Mouse (Mus musculus) hindbrain, embryonic 12.5 days (tissue): ENCODE measurements around the gene Myt1l. TPM values are rescaled to one million over a fixed set of nuclear protein-coding genes. Genes with fewer than 3 reads are reported as not detected.
A peak's percentile ranks its signal among the peaks of the same experiment; 100 is the strongest.

ENCODE experiments used
- ATAC-seq: fragments of 200-750 bp; cut with Nextera tagmentation; 2 replicates; pipeline ENCODE4 v1.8.0; 2017; ENCODE audit warnings: moderate TSS enrichment; ENCODE audit not compliant: low FRiP score
- H3K27ac ChIP-seq: fragments of 300-500 bp; sonication (generic); 2 replicates; pipeline ENCODE4 v1.5.1; 2016; ENCODE audit warnings: mild to moderate bottlenecking
- H3K27me3 ChIP-seq: fragments of 300-500 bp; sonication (generic); 2 replicates; pipeline ENCODE4 v1.6.1; 2016; ENCODE audit warnings: mild to moderate bottlenecking
- H3K36me3 ChIP-seq: fragments of 300-500 bp; sonication (generic); 2 replicates; pipeline ENCODE4 v1.6.1; 2016; ENCODE audit warnings: mild to moderate bottlenecking
- H3K4me1 ChIP-seq: fragments of 300-500 bp; sonication (generic); 2 replicates; pipeline ENCODE4 v1.6.1; 2016
- H3K4me2 ChIP-seq: fragments of 300-500 bp; sonication (generic); replicated peaks from 2 replicates; pipeline ENCODE4 v1.6.1; 2016; ENCODE audit warnings: mild to moderate bottlenecking
- H3K4me3 ChIP-seq: fragments of 300-500 bp; sonication (generic); 2 replicates; pipeline ENCODE4 v1.5.1; 2016; ENCODE audit warnings: mild to moderate bottlenecking
- H3K9ac ChIP-seq: fragments of 300-500 bp; sonication (generic); 2 replicates; pipeline ENCODE4 v1.6.1; 2016; ENCODE audit warnings: mild to moderate bottlenecking, moderate library complexity
- H3K9me3 ChIP-seq: fragments of 300-500 bp; sonication (generic); replicated peaks from 2 replicates; pipeline ENCODE4 v1.6.1; 2016; ENCODE audit warnings: mild to moderate bottlenecking
- WGBS: fragments of 180-500 bp; shearing (Covaris S2); methylation state at CpG from one replicate; pipeline ENCODE4 v1.1.7; 2016; 5-methylcytosine and 5-hydroxymethylcytosine counted together
- polyA plus RNA-seq: library from polyadenylated mRNA; unstranded; fragments of >200 nt; fragmentation: Nextera tagmentation; extraction: Ambion mirVana; gene quantifications from 2 replicates; pipeline ENCODE4 v1.2.1, GENCODE M21; 2016

Myt1l gene
- 58.2 and 64.3 TPM in 2 replicates for polyA plus RNA-seq

GRCm38 (mm10) chr12:29528031-29528771 is at the start of gene Myt1l:
TSS of gene Myt1l (plus strand) at chr12:29528384.
- peak within 1 kb of the TSS; percentile 67 for H3K4me2 ChIP-seq
- ATAC-seq: peak; percentile 51
- H3K36me3 ChIP-seq: no peaks in the 10 kb centered on the region
- H3K4me3 ChIP-seq: peak within 1 kb of the TSS; percentile 43
- peaks cover 12% of the 10 kb centered on the region for H3K4me1 ChIP-seq
- peak within 1 kb of the TSS; percentile 74 for H3K9ac ChIP-seq
- no peaks in the 10 kb centered on the region for H3K9me3 ChIP-seq
- no peaks in the 10 kb centered on the region for H3K27me3 ChIP-seq
- H3K27ac ChIP-seq: peak within 1 kb of the TSS; percentile 99
- 14% methylated on average over 13 of the region's 13 CpGs for WGBS

GRCm38 (mm10) chr12:29486424-29487035 is 41.7 kb upstream of the Myt1l start:
- no peak overlapping the region for H3K9ac ChIP-seq
- no peak overlapping the region for H3K4me2 ChIP-seq
- WGBS: 81% methylated on average over 10 of the region's 10 CpGs
- H3K4me3 ChIP-seq: no peak overlapping the region
- no peak overlapping the region for H3K27ac ChIP-seq
- H3K36me3 ChIP-seq: no peaks in the 10 kb centered on the region
- ATAC-seq: no peak
- H3K9me3 ChIP-seq: no peaks in the 10 kb centered on the region
- H3K4me1 ChIP-seq: no peaks in the 10 kb centered on the region
- H3K27me3 ChIP-seq: no peaks in the 10 kb centered on the region

DNA sequence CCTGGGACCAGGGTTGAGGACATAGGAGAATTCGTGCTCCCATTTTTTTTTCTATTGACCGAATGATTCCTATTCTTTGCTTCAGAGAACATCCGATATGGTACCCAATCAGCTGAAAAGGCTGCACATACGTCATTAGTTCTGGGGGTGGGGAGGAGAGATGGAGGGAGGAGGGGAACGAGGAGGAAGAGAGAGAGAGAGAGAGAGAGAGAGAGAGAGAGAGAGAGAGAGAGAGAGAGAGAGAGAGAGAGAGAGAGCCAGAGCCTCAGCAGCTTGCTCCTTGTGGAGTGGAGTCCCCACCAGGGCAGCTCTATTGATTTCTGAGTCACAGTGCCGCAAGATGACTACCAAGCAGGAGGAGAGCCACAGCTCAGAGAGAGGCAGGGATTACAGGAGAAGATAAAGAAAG is 1.9 kb upstream of the Myt1l start:
- WGBS: 3% methylated on average over 5 of the region's 6 CpGs
- H3K36me3 ChIP-seq: no peaks in the 10 kb centered on the region
- peak overlapping the region; percentile 11; the same call in 1 of the 2 replicates for H3K4me3 ChIP-seq
- H3K9ac ChIP-seq: peak overlapping the region; percentile 19; the same call in 1 of the 2 replicates
- no peaks in the 10 kb centered on the region for H3K27me3 ChIP-seq
- peak overlapping the region; percentile 99 for H3K27ac ChIP-seq
- H3K9me3 ChIP-seq: no peaks in the 10 kb centered on the region
- no peaks in the 10 kb centered on the region; the same call in 1 of the 2 replicates for H3K4me1 ChIP-seq
- peak; percentile 53 for ATAC-seq
- peak overlapping the region; percentile 67 for H3K4me2 ChIP-seq

DNA sequence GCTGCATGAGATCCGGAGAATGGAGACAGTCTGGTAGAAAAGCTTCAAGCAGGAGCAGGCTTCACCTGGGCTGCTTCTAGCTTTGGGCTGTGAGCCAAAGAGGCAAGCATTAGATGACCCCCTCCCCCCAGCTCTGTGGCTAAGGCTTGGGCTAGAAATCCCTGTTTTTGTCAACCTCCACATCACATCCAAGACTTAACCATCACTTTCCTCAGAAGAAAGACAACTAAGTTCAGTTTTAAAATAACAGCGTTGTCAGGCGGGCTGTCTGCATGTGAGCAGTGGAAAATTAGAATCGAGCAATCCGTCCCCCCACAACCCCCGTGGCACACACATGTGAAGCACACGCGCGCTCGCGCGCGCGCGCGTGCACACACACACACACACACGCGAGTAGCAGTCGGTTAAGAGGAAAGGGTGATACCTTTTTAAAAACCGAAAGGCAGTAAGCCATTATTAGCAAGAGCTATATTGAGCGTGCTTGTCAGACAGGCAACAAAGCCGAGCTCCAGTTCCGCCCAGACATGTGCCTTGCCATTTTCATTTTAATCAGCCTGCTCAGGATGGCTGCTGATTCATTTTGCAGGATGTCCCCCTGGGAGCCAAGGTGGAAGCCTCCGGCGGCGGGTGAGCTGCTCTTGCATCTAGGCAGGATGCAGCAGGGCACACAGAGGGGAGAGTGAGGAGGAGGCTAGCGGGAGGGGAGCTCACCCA is 979 bp upstream of the Myt1l start:
- peak overlapping the region; percentile 67 for H3K4me2 ChIP-seq
- ATAC-seq: peak; percentile 88
- WGBS: 1% methylated on average over 27 of the region's 27 CpGs
- H3K27me3 ChIP-seq: no peaks in the 10 kb centered on the region
- H3K9ac ChIP-seq: peak overlapping the region; percentile 74
- no peaks in the 10 kb centered on the region for H3K9me3 ChIP-seq
- peaks cover 5% of the 10 kb centered on the region for H3K4me1 ChIP-seq
- peak overlapping the region; percentile 43 for H3K4me3 ChIP-seq
- no peaks in the 10 kb centered on the region for H3K36me3 ChIP-seq
- H3K27ac ChIP-seq: peak overlapping the region; percentile 99

GRCm38 (mm10) chr12:29530241-29530725 is 2.1 kb downstream of the Myt1l start:
- 3% methylated on average over 6 of the region's 6 CpGs for WGBS
- peak overlapping the region; percentile 46 for H3K4me2 ChIP-seq
- peak; percentile 14; the same call in 1 of the 2 replicates for ATAC-seq

DNA sequence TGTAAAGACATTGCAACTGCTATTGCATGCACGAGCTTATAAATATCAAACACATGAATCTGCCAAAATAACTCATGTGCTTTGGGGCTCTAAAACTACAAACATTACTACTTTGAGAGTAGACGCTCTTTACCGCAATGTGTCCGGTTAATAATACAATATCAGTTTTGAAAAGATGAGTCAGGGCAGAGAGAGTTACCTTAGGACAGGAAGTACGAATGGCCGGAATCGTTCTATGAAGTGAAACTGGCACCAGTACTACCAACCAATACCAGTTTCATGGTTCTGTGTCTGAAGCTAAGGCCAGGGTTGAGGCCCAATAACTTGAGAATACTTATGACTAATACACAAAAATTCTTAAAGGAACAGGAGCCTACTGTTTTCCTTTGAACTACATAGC is 2.6 kb downstream of the Myt1l start:
- Histone ChIP-seq H3K9me3 (no peaks in the 10 kb centered on the region), H3K27me3 (0 out of 2 replicates have a peak, but pooled peaks cover 3% of the 10 kb centered on the region), H3K4me2 (peak overlapping the region; percentile 46), H3K4me3 (peak overlapping the region; percentile 37), H3K27ac (peak overlapping the region; percentile 94), H3K36me3 (no peaks in the 10 kb centered on the region), H3K9ac (peak overlapping the region; percentile 65), H3K4me1 (peaks cover 27% of the 10 kb centered on the region)
- ATAC-seq: no peak
- WGBS: 78% methylated on average over 7 of the region's 7 CpGs

More at GRCm38 (mm10) chr12:29530241-29530725, 2.1 kb downstream of the Myt1l start:
- Histone ChIP-seq H3K9me3 (no peaks in the 10 kb centered on the region), H3K4me3 (peak overlapping the region; percentile 37), H3K4me1 (peaks cover 25% of the 10 kb centered on the region), H3K27me3 (0 out of 2 replicates have a peak, but pooled peaks cover 3% of the 10 kb centered on the region), H3K27ac (peak overlapping the region; percentile 94), H3K36me3 (no peaks in the 10 kb centered on the region), H3K9ac (peak overlapping the region; percentile 65)

- H3K4me3 ChIP-seq: peak overlapping the region; percentile 37
- 26% methylated on average over 14 of the region's 14 CpGs for WGBS
- peak overlapping the region; percentile 60 for H3K9ac ChIP-seq
- no peaks in the 10 kb centered on the region for H3K36me3 ChIP-seq
- H3K27ac ChIP-seq: peak overlapping the region; percentile 93
- H3K4me1 ChIP-seq: peaks cover 37% of the 10 kb centered on the region
- 0 out of 2 replicates have a peak, but pooled peaks cover 7% of the 10 kb centered on the region for H3K27me3 ChIP-seq
- no peaks in the 10 kb centered on the region for H3K9me3 ChIP-seq
- H3K4me2 ChIP-seq: peak overlapping the region; percentile 65
- peak; percentile 73 for ATAC-seq
These were observed 5.1 kb downstream of the Myt1l start for GRCm38 (mm10) chr12:29533071-29533876.

- peaks cover 45% of the 10 kb centered on the region for H3K4me1 ChIP-seq
- WGBS: 3% methylated on average over 6 of the region's 6 CpGs
- ATAC-seq: peak; percentile 27; the same call in 1 of the 2 replicates
- 0 out of 2 replicates have a peak, but pooled peaks cover 7% of the 10 kb centered on the region for H3K27me3 ChIP-seq
- peak overlapping the region; percentile 72 for H3K9ac ChIP-seq
- H3K4me3 ChIP-seq: peak overlapping the region; percentile 37
- no peaks in the 10 kb centered on the region for H3K9me3 ChIP-seq
- peak overlapping the region; percentile 93 for H3K27ac ChIP-seq
- peak overlapping the region; percentile 65 for H3K4me2 ChIP-seq
- no peaks in the 10 kb centered on the region for H3K36me3 ChIP-seq
These were observed 6.1 kb downstream of the Myt1l start for GRCm38 (mm10) chr12:29534326-29534725.

DNA sequence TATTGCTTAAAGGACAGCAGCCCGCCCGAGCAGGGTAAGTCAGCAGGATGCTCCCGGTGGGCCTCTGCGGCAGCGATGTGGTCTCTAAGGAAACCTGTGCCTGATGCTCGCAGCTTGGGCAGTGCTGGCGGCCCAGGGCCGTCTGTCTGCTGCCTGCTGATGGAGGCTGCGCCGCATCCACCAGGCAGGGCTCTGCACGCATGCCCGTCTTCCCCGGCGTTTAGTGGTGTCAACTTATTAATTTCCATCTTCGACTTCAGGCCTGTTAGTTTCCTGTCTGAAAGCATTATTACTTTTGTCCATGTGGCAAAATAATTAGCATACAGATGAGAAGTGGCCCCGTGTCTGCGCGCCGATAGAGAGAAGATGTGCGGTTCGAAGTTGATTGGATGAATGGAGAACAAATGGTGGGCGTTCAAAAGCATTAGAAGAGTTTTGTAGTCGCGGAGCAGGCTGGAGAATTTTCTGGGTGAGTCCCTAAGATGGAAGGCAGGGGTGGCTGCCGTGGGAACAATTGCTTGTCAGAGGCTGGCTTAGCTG is 6.6 kb downstream of the Myt1l start:
- Histone ChIP-seq H3K4me1 (peaks cover 48% of the 10 kb centered on the region), H3K9me3 (no peaks in the 10 kb centered on the region), H3K4me3 (peak overlapping the region; percentile 37), H3K36me3 (no peaks in the 10 kb centered on the region), H3K9ac (peak overlapping the region; percentile 72), H3K27ac (peak overlapping the region; percentile 93), H3K4me2 (peak overlapping the region; percentile 65), H3K27me3 (0 out of 2 replicates have a peak, but pooled peaks cover 7% of the 10 kb centered on the region)
- peak; percentile 46 for ATAC-seq
- WGBS: under 1% methylated on average over 25 of the region's 25 CpGs

DNA sequence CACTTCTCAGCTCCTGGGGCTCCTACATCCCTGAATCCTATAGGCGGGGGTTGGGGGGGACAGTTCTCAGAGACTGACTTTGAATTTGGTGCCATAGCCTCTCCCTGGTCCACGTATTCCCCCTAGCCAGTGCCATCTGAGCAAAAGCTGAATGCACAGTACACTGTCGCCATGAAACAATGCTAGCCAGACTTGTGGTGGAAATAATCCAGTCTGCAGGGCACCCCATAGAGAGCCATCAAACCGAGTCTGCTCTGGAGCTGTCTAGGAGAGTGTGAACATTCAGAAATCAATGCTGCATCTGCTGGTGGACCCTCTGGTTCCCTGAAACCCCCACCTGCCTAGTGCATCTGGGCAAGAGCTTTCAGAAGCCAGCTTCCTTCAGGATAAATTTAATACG is 9.7 kb downstream of the Myt1l start:
- ATAC-seq: no peak
- H3K9me3 ChIP-seq: no peaks in the 10 kb centered on the region
- peak overlapping the region; percentile 65 for H3K4me2 ChIP-seq
- H3K9ac ChIP-seq: peak overlapping the region; percentile 46; the same call in 1 of the 2 replicates
- 43% methylated on average over 5 of the region's 5 CpGs for WGBS
- 0 out of 2 replicates have a peak, but pooled peaks cover 7% of the 10 kb centered on the region for H3K27me3 ChIP-seq
- peak overlapping the region; percentile 3; the same call in 1 of the 2 replicates for H3K4me3 ChIP-seq
- H3K27ac ChIP-seq: peak overlapping the region; percentile 75
- H3K4me1 ChIP-seq: peaks cover 42% of the 10 kb centered on the region
- H3K36me3 ChIP-seq: no peaks in the 10 kb centered on the region

GRCm38 (mm10) chr12:29538456-29538855 is 10.3 kb downstream of the Myt1l start:
- 67% methylated on average over 11 of the region's 11 CpGs for WGBS
- H3K4me2 ChIP-seq: peak overlapping the region; percentile 65
- peak overlapping the region; percentile 75 for H3K27ac ChIP-seq
- 0 out of 2 replicates have a peak, but pooled peaks cover 7% of the 10 kb centered on the region for H3K27me3 ChIP-seq
- H3K4me1 ChIP-seq: peaks cover 36% of the 10 kb centered on the region
- H3K4me3 ChIP-seq: peak overlapping the region; percentile 3; the same call in 1 of the 2 replicates
- peak overlapping the region; percentile 46; the same call in 1 of the 2 replicates for H3K9ac ChIP-seq
- H3K36me3 ChIP-seq: no peaks in the 10 kb centered on the region
- H3K9me3 ChIP-seq: no peaks in the 10 kb centered on the region
- no peak for ATAC-seq
